Mouse (Mus musculus) testis, adult 2 months (tissue): Measurements from ENCODE around the gene Fosb.

Source experiments
- CTCF ChIP-seq: fragments of 200-500 bp; IDR thresholded peaks from 2 replicates; pipeline ENCODE4 v1.5.1; 2012; ENCODE audit warnings: low read depth, mild to moderate bottlenecking, inconsistent platforms, low read length, moderate library complexity; ENCODE audit not compliant: control insufficient read depth, insufficient read depth, insufficient replicate concordance
- POLR2A ChIP-seq: fragments of 200-500 bp; IDR thresholded peaks from 2 replicates; pipeline ENCODE4 v1.6.1; 2012; ENCODE audit warnings: low read depth, mild to moderate bottlenecking, inconsistent platforms, low read length, moderate library complexity; ENCODE audit not compliant: control insufficient read depth

GRCm38 (mm10) chr7:19303770-19304169 lies 6.1 kb downstream of the Fosb start:
- TF ChIP-seq POLR2A (no peak), CTCF (peak; percentile 90)
